Mouse (Mus musculus) midbrain, embryonic 12.5 days (tissue): ENCODE results near the gene Adamts20. TPM values are rescaled to one million over a fixed set of nuclear protein-coding genes. Genes with fewer than 3 reads are reported as not detected.
"Not testable (repeated sequence)": the region's sequence is repeated elsewhere in the genome, so short reads cannot be mapped to it uniquely, and the experiment has no call there.

ENCODE experiments used
- ATAC-seq: fragments of 200-750 bp; cut with Nextera tagmentation; 2 replicates; pipeline ENCODE4 v1.8.0; 2017; ENCODE audit warnings: low read depth, moderate TSS enrichment, moderate library complexity; ENCODE audit not compliant: low FRiP score
- H3K27ac ChIP-seq: fragments of 300-500 bp; sonication (generic); replicated peaks from 2 replicates; pipeline ENCODE4 v1.5.1; 2016; ENCODE audit warnings: mild to moderate bottlenecking
- H3K27me3 ChIP-seq: fragments of 300-500 bp; sonication (generic); 2 replicates; pipeline ENCODE4 v1.6.1; 2016; ENCODE audit warnings: mild to moderate bottlenecking
- H3K36me3 ChIP-seq: fragments of 300-500 bp; sonication (generic); 2 replicates; pipeline ENCODE4 v1.6.1; 2016
- H3K4me1 ChIP-seq: fragments of 300-500 bp; sonication (generic); 2 replicates; pipeline ENCODE4 v1.6.1; 2016
- H3K4me2 ChIP-seq: fragments of 300-500 bp; sonication (generic); replicated peaks from 2 replicates; pipeline ENCODE4 v1.6.1; 2016; ENCODE audit warnings: mild to moderate bottlenecking, moderate library complexity
- H3K4me3 ChIP-seq: fragments of 300-500 bp; sonication (generic); 2 replicates; pipeline ENCODE4 v1.5.1; 2016; ENCODE audit warnings: mild to moderate bottlenecking
- H3K9ac ChIP-seq: fragments of 300-500 bp; sonication (generic); replicated peaks from 2 replicates; pipeline ENCODE4 v1.6.1; 2016; ENCODE audit warnings: mild to moderate bottlenecking, moderate library complexity
- H3K9me3 ChIP-seq: fragments of 300-500 bp; sonication (generic); 2 replicates; pipeline ENCODE4 v1.6.1; 2016; ENCODE audit warnings: mild to moderate bottlenecking
- WGBS: fragments of 180-500 bp; shearing (Covaris S2); methylation state at CpG from one replicate; pipeline ENCODE4 v1.1.7; 2016; 5-methylcytosine and 5-hydroxymethylcytosine counted together
- polyA plus RNA-seq: library from polyadenylated mRNA; unstranded; fragments of >200 nt; fragmentation: Nextera tagmentation; extraction: Ambion mirVana; gene quantifications from 2 replicates; pipeline ENCODE4 v1.2.1, GENCODE M21; 2016

Adamts20 gene
- polyA plus RNA-seq = 2.9 and 3.5 TPM in 2 replicates

DNA sequence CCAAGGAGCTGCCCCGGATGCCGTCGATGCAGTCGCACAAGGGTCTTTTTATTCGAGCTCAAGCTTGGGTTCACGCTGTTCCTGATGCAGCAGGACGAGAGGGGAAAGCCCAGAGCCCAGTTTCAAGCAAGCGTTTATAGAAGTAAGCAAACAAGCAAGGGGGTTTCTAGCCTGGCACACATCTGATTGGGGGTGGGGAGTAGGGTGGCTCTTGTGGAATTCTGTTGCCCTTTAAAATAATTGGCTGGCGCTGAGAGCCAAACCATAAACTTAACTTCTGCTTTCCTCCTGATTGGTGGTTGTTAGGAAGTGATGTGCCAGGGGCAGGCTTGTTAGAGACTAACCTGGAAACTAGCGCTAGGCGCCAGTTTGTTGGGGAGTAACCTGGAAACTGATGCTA is at the start of gene Adamts20:
Adamts20 (minus strand) TSS at position 101 of the 400 bp plus-strand sequence.
- ATAC-seq = no peak
- H3K36me3 ChIP-seq = no peaks in the 10 kb centered on the region
- 0 out of 2 replicates have a peak, but pooled peaks cover 4% of the 10 kb centered on the region for H3K27me3 ChIP-seq
- WGBS = 80% methylated on average over 11 of the region's 11 CpGs
- peaks cover 2% of the 10 kb centered on the region; the same call in 1 of the 2 replicates for H3K4me1 ChIP-seq
- H3K4me3 ChIP-seq = no peak within 1 kb of the TSS
- peak within 1 kb of the TSS; percentile 8; the same call in 1 of the 2 replicates for H3K4me2 ChIP-seq
- no peak within 1 kb of the TSS for H3K9ac ChIP-seq
- H3K9me3 ChIP-seq = no peaks in the 10 kb centered on the region
- H3K27ac ChIP-seq = no peak within 1 kb of the TSS

DNA sequence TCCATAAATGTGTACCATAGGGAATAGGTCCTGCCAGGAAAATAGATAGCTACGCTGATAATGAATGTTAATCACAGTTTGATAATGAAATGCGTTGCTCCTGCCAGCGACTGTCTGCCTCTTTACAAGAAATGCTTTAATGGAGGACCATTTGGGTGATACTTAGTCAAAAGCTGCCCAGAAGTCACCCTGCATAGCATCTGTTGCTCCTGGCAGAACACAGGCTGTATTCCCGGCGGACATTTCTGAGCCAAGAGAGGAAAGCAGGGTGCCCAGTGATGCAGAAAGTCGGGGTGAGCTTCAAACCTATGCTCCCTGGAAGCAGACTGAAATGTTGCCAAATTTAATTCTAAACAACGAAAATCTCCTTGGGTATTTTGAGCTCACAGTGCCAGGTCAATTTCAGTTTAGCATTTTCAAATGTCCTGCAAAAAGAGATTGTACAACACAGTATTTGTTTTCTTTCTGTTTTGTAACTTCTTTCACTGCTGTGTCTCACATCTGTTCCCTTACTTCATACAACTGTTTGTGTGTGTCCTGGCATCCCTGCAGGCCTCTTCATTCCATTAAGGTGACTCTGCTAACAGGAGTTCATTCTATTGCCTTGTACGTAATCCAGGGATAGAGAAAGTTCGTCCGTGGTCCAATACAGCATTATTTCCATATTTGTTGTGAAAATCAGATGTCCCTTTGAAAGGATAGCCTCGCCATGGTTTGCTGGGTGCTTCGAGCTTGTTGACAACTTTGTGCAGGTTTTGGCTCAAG is 38.4 kb upstream of the Adamts20 start:
- H3K36me3 ChIP-seq = no peaks in the 10 kb centered on the region
- H3K9ac ChIP-seq = no peak overlapping the region
- H3K27ac ChIP-seq = no peak overlapping the region
- peaks cover 6% of the 10 kb centered on the region for H3K4me1 ChIP-seq
- ATAC-seq = no peak
- no peaks in the 10 kb centered on the region for H3K27me3 ChIP-seq
- no peak overlapping the region for H3K4me3 ChIP-seq
- H3K4me2 ChIP-seq = no peak overlapping the region
- WGBS = 78% methylated on average over 12 of the region's 12 CpGs
- 0 out of 2 replicates have a peak, but pooled peaks cover 3% of the 10 kb centered on the region for H3K9me3 ChIP-seq

DNA sequence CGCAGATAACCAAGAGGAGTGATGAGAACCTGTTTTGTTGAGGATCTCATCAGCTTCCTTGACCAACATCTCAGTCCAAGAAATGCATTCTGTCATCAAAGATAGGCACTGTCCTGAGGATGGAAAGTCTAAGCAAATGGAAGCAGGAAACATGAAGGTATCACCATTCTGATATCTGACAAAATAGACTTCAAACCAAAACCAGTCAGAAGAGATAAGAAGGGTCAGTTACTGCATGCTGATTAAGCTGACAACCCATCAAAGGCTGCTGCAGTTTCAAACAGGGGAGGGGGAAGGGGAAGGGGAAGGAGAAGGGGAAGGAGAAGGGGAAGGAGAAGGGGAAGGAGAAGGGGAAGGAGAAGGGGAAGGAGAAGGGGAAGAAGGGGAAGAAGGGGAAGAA is 34.0 kb upstream of the Adamts20 start:
- no peak for ATAC-seq

GRCm38 (mm10) chr15:94495936-94496335 is 30.7 kb upstream of the Adamts20 start:
- Histone ChIP-seq H3K9ac (no peak overlapping the region), H3K4me2 (no peak overlapping the region), H3K9me3 (no peaks in the 10 kb centered on the region), H3K27me3 (no peaks in the 10 kb centered on the region), H3K36me3 (no peaks in the 10 kb centered on the region), H3K27ac (no peak overlapping the region), H3K4me3 (no peak overlapping the region), H3K4me1 (no peaks in the 10 kb centered on the region)
- ATAC-seq = no peak
- WGBS = 70% methylated on average over 10 of the region's 10 CpGs

More for the DNA sequence above, 34.0 kb upstream of the Adamts20 start:
- Histone ChIP-seq H3K9me3 (0 out of 2 replicates have a peak, but pooled peaks cover 3% of the 10 kb centered on the region), H3K27me3 (no peaks in the 10 kb centered on the region), H3K36me3 (no peaks in the 10 kb centered on the region), H3K4me2 (no peak overlapping the region), H3K27ac (no peak overlapping the region), H3K4me3 (no peak overlapping the region), H3K4me1 (peaks cover 3% of the 10 kb centered on the region; the same call in 1 of the 2 replicates), H3K9ac (no peak overlapping the region)
- 77% methylated on average over 1 of the region's 1 CpGs for WGBS

- WGBS = 100% methylated on average over 1 of the region's 1 CpGs
- H3K4me1 ChIP-seq = no peaks in the 10 kb centered on the region
These were observed 29.2 kb upstream of the Adamts20 start for GRCm38 (mm10) chr15:94494445-94494844.

DNA sequence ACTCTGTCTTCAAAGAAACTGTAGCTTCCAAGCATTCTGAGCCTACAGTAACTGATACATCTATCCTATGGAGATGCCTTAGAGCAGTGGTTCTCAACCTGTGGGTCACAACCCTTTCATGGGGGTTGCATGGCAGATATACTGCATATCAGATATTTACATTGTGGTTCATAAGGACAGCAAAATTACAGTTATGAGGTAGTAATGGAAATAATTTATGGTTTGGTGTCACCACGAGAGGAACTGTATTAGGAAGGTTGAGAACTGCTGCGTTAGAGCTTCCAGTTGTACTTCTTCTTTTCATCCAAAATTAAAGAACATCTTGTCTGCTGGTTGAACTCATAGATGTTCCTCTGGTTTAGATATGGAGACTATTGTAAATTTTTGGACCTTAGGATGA is 24.2 kb upstream of the Adamts20 start:
- no peak for ATAC-seq
- Histone ChIP-seq H3K27ac (no peak overlapping the region), H3K4me3 (no peak overlapping the region), H3K9me3 (no peaks in the 10 kb centered on the region), H3K4me2 (no peak overlapping the region), H3K36me3 (no peaks in the 10 kb centered on the region), H3K9ac (no peak overlapping the region), H3K4me1 (no peaks in the 10 kb centered on the region), H3K27me3 (no peaks in the 10 kb centered on the region)
- 88% methylated on average over 2 of the region's 2 CpGs for WGBS

More at GRCm38 (mm10) chr15:94494445-94494844, 29.2 kb upstream of the Adamts20 start:
- no peaks in the 10 kb centered on the region for H3K9me3 ChIP-seq
- no peak overlapping the region for H3K9ac ChIP-seq
- no peak for ATAC-seq
- no peaks in the 10 kb centered on the region for H3K36me3 ChIP-seq
- H3K4me2 ChIP-seq = no peak overlapping the region
- no peak overlapping the region for H3K27ac ChIP-seq
- no peaks in the 10 kb centered on the region for H3K27me3 ChIP-seq
- H3K4me3 ChIP-seq = no peak overlapping the region

DNA sequence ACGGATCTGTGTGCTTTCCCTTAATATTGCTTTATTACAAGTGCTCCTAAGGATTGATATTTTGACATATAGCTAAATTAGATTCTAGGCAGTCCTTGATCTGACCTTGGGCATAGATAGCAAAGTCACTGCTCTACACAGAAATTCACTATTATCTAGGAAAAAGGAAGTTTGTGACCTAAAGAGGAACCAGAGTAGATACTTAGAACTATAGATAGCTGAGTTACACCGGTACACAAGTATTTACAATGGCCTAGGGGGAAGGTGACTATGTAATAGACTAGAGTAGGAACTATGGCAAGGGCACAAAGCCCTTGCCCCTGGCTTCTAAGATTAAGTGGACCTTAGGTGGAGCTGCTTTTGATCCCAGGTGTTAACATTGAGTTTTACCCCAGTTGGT is 22.8 kb upstream of the Adamts20 start:
- not testable (repeated sequence) for ATAC-seq, H3K27me3 ChIP-seq, H3K4me3 ChIP-seq, H3K9me3 ChIP-seq, H3K9ac ChIP-seq, H3K4me2 ChIP-seq, H3K27ac ChIP-seq, H3K4me1 ChIP-seq, H3K36me3 ChIP-seq
- WGBS = 78% methylated on average over 2 of the region's 2 CpGs

DNA sequence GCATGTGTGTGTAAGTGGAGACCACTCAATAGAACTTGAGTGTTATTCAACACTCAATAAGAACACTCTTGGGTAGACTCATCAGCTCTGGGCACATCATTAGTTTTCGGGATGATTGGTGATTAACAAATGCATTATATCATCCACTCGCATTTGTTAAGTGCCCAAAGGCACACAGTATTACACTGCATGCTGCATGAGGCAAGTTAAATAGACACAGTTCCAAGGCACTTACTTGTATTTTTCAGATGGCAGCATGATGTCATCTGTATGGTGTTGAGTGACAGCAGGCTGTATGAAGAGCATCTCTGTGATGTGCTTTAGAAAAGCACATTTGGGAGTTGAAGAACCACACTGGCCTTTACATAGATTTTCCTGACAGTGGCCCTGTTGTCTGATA is 17.3 kb upstream of the Adamts20 start:
- no peak overlapping the region for H3K27ac ChIP-seq
- no peak overlapping the region for H3K4me3 ChIP-seq
- peaks cover 23% of the 10 kb centered on the region for H3K4me1 ChIP-seq
- WGBS = 86% methylated on average over 2 of the region's 2 CpGs
- no peaks in the 10 kb centered on the region for H3K9me3 ChIP-seq
- no peak for ATAC-seq
- H3K9ac ChIP-seq = no peak overlapping the region
- H3K36me3 ChIP-seq = no peaks in the 10 kb centered on the region
- H3K4me2 ChIP-seq = no peak overlapping the region
- H3K27me3 ChIP-seq = no peaks in the 10 kb centered on the region

DNA sequence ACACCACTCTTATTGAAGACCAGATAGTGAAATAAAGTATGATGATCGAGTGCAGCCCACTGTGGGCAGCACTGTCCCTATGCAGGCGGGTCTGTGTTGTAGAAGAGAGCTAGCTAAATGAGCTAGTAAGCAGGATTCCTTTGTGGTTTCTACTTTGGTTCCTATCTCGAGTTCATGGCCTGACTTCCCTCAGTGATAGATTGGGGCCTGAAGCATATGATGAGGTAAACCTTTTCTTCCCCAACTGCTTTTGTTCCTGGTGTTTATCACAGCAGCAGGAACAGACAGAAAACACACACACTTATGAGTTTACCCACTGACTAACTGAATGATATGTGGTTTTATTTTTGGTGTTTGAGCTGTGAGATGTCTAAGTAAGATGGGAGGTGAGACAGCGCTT is 15.6 kb upstream of the Adamts20 start:
- no peaks in the 10 kb centered on the region for H3K9me3 ChIP-seq
- WGBS = 92% methylated on average over 4 of the region's 4 CpGs
- ATAC-seq = no peak
- no peak overlapping the region for H3K9ac ChIP-seq
- peaks cover 29% of the 10 kb centered on the region for H3K4me1 ChIP-seq
- no peak overlapping the region for H3K27ac ChIP-seq
- no peak overlapping the region for H3K4me2 ChIP-seq
- no peak overlapping the region for H3K4me3 ChIP-seq
- no peaks in the 10 kb centered on the region for H3K27me3 ChIP-seq
- no peaks in the 10 kb centered on the region for H3K36me3 ChIP-seq

DNA sequence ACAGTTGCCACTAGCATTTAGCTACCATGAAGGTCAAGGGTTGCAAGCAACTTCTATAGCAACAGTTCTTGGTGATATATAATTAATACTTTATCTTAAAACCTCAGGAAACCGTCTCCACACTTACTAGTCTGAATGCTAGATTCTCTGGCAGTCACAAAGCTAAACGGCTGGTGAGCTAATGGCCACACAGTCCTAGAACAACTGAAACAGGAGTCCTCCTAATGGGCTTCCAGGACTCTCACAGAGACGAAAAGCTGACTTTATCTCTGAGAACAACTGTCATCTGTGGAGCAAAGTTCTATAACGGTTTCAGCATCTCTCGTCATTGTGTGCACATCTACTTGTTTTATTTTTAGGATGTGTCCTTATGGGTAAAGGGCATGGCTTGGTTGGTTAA is 15.0 kb upstream of the Adamts20 start:
- Histone ChIP-seq H3K9ac (no peak overlapping the region), H3K4me3 (no peak overlapping the region), H3K36me3 (no peaks in the 10 kb centered on the region), H3K27me3 (no peaks in the 10 kb centered on the region), H3K4me1 (peaks cover 29% of the 10 kb centered on the region), H3K4me2 (no peak overlapping the region), H3K27ac (no peak overlapping the region), H3K9me3 (no peaks in the 10 kb centered on the region)
- WGBS = 87% methylated on average over 5 of the region's 5 CpGs
- ATAC-seq = no peak

DNA sequence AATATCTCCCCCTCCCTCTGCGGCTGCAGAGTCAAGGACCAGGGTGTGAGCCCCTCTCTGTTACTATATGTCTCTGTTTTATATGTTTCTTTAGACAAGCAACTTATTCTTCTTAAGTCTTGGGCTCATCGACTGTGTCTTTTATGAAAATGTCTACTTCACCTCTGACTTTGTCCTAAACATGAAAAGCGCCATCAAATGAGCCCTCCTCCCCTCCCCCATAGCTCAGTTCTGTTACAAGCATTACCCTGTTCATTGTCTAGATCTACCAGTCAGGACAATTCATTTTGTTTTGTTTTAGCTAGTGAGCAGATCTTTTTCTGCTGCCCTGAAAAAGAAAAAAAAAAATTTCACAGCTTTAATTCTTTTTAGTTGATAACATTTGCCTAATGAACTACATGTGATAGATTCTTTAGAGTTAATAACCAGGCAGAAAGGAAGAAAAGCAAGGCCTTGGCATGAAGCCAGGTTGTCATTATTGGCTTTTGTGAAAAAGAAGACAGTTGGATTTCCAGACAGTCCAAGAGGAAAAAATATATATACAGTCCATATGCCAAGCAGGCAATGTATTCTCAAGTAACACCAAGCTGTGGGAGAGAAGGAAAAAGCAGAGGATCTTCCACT is 14.4 kb upstream of the Adamts20 start:
- Histone ChIP-seq H3K27me3 (no peaks in the 10 kb centered on the region), H3K4me2 (no peak overlapping the region), H3K9me3 (no peaks in the 10 kb centered on the region), H3K4me3 (no peak overlapping the region), H3K4me1 (peaks cover 29% of the 10 kb centered on the region), H3K27ac (no peak overlapping the region), H3K9ac (no peak overlapping the region), H3K36me3 (no peaks in the 10 kb centered on the region)
- WGBS = 74% methylated on average over 3 of the region's 3 CpGs
- ATAC-seq = no peak

GRCm38 (mm10) chr15:94478706-94479105 is 13.5 kb upstream of the Adamts20 start:
- peaks cover 29% of the 10 kb centered on the region for H3K4me1 ChIP-seq
- no peak overlapping the region for H3K27ac ChIP-seq
- H3K9me3 ChIP-seq = no peaks in the 10 kb centered on the region
- H3K27me3 ChIP-seq = no peaks in the 10 kb centered on the region
- no peak overlapping the region; the same call in 1 of the 2 replicates for H3K4me2 ChIP-seq
- H3K4me3 ChIP-seq = no peak overlapping the region
- WGBS = 19% methylated on average over 13 of the region's 13 CpGs
- H3K9ac ChIP-seq = no peak overlapping the region
- ATAC-seq = no peak
- H3K36me3 ChIP-seq = no peaks in the 10 kb centered on the region
